Mouse (Mus musculus) hindbrain, embryonic 15.5 days (tissue): ENCODE data around the gene Mrps18b. TPM values are rescaled to one million over a fixed set of nuclear protein-coding genes. Genes with fewer than 3 reads are reported as not detected.
"Not testable (repeated sequence)": the region's sequence is repeated elsewhere in the genome, so short reads cannot be mapped to it uniquely, and the experiment has no call there.

Experiments
- ATAC-seq: fragments of 200-750 bp; cut with Nextera tagmentation; 2 replicates; pipeline ENCODE4 v1.8.0; 2017; ENCODE audit warnings: low read depth, moderate number of reproducible peaks, moderate TSS enrichment; ENCODE audit not compliant: low FRiP score
- H3K27ac ChIP-seq: fragments of 300-500 bp; sonication (generic); replicated peaks from 2 replicates; pipeline ENCODE4 v1.5.1; 2015; ENCODE audit warnings: mild to moderate bottlenecking, inconsistent platforms
- H3K27me3 ChIP-seq: fragments of 300-500 bp; sonication (generic); 2 replicates; pipeline ENCODE4 v1.6.1; 2015; ENCODE audit warnings: control low read depth, inconsistent platforms
- H3K36me3 ChIP-seq: fragments of 300-500 bp; sonication (generic); 2 replicates; pipeline ENCODE4 v1.6.1; 2015; ENCODE audit warnings: control low read depth, inconsistent platforms
- H3K4me1 ChIP-seq: fragments of 300-500 bp; sonication (generic); replicated peaks from 2 replicates; pipeline ENCODE4 v1.6.1; 2015; ENCODE audit warnings: control low read depth, inconsistent platforms
- H3K4me2 ChIP-seq: fragments of 300-500 bp; sonication (generic); 2 replicates; pipeline ENCODE4 v1.6.1; 2015; ENCODE audit warnings: moderate library complexity, mild to moderate bottlenecking, inconsistent platforms
- H3K4me3 ChIP-seq: fragments of 300-500 bp; sonication (generic); 2 replicates; pipeline ENCODE4 v1.5.1; 2015; ENCODE audit warnings: mild to moderate bottlenecking, inconsistent platforms
- H3K9ac ChIP-seq: fragments of 300-500 bp; sonication (generic); 2 replicates; pipeline ENCODE4 v1.6.1; 2015; ENCODE audit warnings: inconsistent platforms
- H3K9me3 ChIP-seq: fragments of 300-500 bp; sonication (generic); 2 replicates; pipeline ENCODE4 v1.6.1; 2016; ENCODE audit warnings: control low read depth, inconsistent platforms
- WGBS: fragments of 180-500 bp; shearing (Covaris S2); methylation state at CpG from one replicate; pipeline ENCODE4 v1.1.7; 2015; 5-methylcytosine and 5-hydroxymethylcytosine counted together
- polyA plus RNA-seq: library from polyadenylated mRNA; unstranded; fragments of >200 nt; fragmentation: Nextera tagmentation; extraction: Ambion mirVana; gene quantifications from 2 replicates; pipeline ENCODE4 v1.2.1, GENCODE M21; 2015

Mrps18b gene
- 57.0 and 59.1 TPM in 2 replicates for polyA plus RNA-seq

DNA sequence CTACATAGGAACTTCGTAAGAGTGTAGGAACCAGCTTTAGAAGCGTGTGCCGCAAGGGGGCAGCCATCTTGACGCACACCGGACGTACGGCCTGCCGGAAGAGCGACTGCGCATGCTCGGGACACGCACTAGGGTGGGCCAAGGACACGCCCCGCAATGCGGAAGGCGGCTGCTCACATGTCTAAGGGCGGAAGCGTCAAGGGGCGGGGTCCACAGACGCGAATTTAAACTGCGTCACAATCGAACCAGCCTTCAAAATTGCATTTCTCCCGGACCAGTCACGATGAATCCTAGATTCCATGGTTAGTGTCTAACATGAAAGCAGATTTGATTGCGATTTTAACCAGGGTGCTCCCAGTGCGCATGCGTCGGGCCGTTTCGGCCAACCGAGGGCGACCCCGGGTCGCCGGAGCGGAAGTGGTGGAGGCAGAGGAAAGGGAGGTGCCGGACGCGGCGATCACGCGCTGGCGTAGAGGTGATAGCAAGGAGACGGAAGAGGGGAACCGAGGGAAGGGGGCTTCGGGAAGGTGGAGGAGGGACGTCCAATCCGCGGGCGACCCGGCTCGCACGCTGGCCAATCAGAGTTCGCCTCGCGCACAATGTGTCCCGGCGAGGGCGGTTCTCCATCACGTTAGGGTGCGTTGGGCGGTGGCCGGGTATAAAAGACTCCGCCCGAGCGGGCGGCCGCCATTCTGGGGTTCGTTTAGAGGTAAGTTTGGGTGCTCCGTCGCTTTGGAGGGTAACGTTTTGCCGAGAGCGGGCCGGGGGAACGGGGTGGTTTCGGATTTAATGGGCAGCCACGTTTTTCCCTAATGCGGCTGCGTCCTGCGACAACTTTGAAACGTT is at the start of gene Mrps18b, which contains the start of gene Ppp1r10:
TSS of gene Mrps18b (minus strand) at position 93 of the 846 bp plus-strand sequence.
TSS of gene Ppp1r10 (plus strand) at position 138 of the 846 bp plus-strand sequence.
- Histone ChIP-seq H3K9ac (peak within 1 kb of the TSS; percentile 76), H3K4me1 (peaks cover 33% of the 10 kb centered on the region), H3K9me3 (no peaks in the 10 kb centered on the region), H3K27me3 (no peaks in the 10 kb centered on the region), H3K4me3 (peak within 1 kb of the TSS; percentile 55), H3K36me3 (no peaks in the 10 kb centered on the region), H3K27ac (peak within 1 kb of the TSS; percentile 98), H3K4me2 (peak within 1 kb of the TSS; percentile 78)
- under 1% methylated on average over 83 of the region's 83 CpGs for WGBS
- peak; percentile 96 for ATAC-seq

DNA sequence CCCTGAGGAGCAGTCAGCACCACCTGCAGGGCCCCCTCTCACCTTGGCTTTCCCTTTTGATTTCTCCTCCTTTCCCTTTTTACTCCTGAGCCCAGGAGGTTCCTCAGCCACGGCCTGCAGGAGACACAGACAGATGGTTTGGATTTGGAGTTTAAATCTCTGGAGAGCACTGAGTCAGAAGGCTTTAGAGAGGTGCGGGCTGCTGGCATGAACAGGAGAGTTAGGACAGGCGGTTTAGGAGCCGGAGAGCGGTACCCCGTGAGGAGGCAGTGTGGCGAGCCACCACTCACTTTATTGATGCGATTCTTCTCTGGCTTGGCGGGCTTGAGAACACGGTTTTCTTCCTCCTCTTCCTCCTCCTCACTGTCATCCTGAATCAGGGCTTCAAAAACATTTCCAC is 47.1 kb upstream of the Mrps18b start:
- no peak overlapping the region for H3K4me3 ChIP-seq
- 87% methylated on average over 10 of the region's 10 CpGs for WGBS
- ATAC-seq, result no peak
- no peak overlapping the region for H3K9ac ChIP-seq
- H3K36me3 ChIP-seq, result peaks cover 59% of the 10 kb centered on the region
- no peak overlapping the region for H3K4me2 ChIP-seq
- H3K4me1 ChIP-seq, result peaks cover 9% of the 10 kb centered on the region
- no peak overlapping the region for H3K27ac ChIP-seq
- no peaks in the 10 kb centered on the region for H3K27me3 ChIP-seq
- no peaks in the 10 kb centered on the region for H3K9me3 ChIP-seq

DNA sequence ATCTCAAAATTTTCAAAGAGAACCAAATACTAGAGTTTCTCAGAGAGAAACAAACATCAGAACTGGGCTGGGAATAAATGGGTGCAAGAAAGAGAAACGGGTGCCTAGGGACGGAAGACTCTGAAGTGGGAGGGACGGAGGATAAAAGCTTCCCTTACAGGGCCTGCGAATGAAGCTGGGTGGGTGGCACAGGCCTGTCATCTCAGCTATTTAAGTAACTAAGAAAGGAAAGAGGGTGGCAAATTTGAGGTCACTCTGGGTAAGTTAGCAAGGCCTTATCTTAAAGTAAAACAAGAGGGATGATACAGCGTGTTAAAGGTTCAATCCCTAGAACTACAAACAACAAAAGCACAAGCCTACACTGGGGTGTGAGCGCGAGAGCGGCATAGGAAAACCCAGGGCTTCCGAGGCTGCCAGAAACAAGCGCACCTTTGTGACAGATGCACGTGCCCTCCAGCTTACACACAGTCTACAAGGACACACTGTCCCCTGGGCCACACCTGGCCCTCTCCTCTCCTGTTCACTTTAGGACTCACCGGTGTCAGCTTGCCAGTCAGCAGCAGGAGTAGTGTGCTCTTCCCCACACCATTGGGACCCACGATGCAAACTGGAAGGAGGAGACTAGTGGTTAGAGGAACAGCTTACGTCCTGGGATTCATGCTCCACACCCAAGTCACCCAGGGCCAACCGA is 42.5 kb upstream of the Mrps18b start:
- H3K36me3 ChIP-seq, result peaks cover 80% of the 10 kb centered on the region
- no peaks in the 10 kb centered on the region for H3K27me3 ChIP-seq
- no peak for ATAC-seq
- no peak overlapping the region for H3K27ac ChIP-seq
- H3K4me2 ChIP-seq, result no peak overlapping the region
- no peaks in the 10 kb centered on the region for H3K9me3 ChIP-seq
- no peak overlapping the region for H3K9ac ChIP-seq
- no peaks in the 10 kb centered on the region for H3K4me1 ChIP-seq
- WGBS, result 97% methylated on average over 15 of the region's 15 CpGs
- H3K4me3 ChIP-seq, result no peak overlapping the region

DNA sequence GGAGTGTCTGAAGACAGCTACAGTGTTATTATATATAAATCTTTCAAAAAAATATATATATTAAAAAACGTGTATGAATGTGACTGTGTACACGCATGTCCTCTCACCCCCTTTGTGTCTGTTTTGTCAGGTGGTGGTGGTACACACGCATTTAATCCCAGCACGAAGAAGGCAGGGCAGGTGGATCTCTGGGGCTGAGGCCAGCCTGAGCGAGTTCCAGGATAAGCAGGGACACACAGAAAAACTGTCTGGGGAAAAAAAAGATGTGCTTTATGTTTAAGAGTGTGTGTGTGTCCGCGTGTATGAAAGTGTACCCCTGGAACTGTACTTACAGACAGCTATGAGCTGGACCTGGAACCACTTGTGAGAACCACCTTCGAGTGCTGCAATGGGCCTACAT is 38.5 kb upstream of the Mrps18b start:
- no peaks in the 10 kb centered on the region for H3K4me1 ChIP-seq
- no peaks in the 10 kb centered on the region for H3K27me3 ChIP-seq
- no peak overlapping the region for H3K4me3 ChIP-seq
- H3K9ac ChIP-seq, result no peak overlapping the region
- 80% methylated on average over 8 of the region's 8 CpGs for WGBS
- no peak overlapping the region for H3K27ac ChIP-seq
- no peak overlapping the region for H3K4me2 ChIP-seq
- no peak for ATAC-seq
- peaks cover 40% of the 10 kb centered on the region for H3K36me3 ChIP-seq
- H3K9me3 ChIP-seq, result no peaks in the 10 kb centered on the region

DNA sequence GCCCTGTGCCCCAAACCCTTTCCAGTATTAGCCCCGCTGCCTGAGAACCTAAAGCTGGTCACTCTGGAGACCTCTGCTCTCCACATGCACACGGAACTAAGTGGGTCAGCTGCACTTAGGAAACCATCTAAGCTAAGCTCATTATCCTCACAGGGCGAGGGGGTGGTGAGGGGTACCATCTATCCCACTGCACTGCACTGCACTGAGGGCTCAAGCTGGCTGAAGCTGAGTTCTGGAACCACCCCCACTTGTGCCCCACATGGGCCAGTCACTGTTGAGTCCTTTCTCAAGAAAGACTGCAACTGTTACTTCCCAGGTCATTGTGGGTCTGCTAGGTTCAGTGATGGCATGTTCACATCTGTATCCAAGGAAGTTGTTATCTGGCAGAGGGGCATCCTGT is 36.4 kb upstream of the Mrps18b start:
- H3K9ac ChIP-seq, H3K27me3 ChIP-seq, H3K4me3 ChIP-seq, H3K4me2 ChIP-seq, H3K4me1 ChIP-seq, H3K9me3 ChIP-seq, H3K27ac ChIP-seq: not testable (repeated sequence)
- H3K36me3 ChIP-seq, result peaks cover 19% of the 10 kb centered on the region
- peak; percentile 35; the same call in 1 of the 2 replicates for ATAC-seq
- 84% methylated on average over 3 of the region's 3 CpGs for WGBS

DNA sequence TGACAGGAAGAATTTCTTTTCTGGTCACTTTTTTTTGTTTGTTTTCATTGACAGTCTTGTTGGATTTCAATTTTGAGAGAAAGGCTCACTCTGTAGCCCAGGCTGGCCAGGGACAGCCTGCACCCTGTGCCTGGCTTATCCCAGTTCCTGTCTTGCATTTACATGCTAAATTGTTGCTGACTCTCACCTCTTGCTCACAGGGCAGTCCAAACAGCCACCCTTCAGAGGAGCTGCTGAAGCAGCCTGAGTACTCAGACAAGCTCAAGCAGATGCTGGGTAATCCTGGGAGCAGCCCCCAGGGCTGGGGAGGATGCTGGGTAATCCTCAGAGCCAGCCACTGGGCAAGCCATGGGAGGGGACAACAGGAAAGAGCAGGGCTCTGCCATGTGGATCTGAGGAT is 34.8 kb upstream of the Mrps18b start:
- not testable (repeated sequence) for H3K9ac ChIP-seq, H3K4me1 ChIP-seq, H3K9me3 ChIP-seq, H3K27ac ChIP-seq, H3K27me3 ChIP-seq, H3K36me3 ChIP-seq, ATAC-seq, H3K4me2 ChIP-seq, H3K4me3 ChIP-seq

DNA sequence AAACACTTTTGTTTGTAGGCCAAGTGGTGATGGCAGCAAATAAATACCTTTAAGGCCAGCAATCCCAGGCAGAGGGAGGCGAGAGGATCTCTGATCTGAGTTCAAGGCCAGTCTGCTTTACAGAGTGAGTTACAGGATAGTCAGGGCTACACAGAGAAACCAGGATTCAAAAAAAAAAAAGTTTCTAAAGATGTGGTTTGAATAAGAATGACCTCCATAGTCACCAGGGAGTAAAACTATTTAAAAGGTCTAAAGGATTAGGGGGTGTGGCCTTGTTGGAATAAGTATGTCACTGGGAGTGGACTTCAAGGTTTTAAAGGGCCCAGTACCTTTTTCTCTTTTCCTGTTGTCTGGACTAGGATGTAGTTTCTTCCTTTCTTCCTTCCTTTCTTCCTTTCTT is 23.8 kb upstream of the Mrps18b start:
- Histone ChIP-seq H3K4me3 (no peak overlapping the region), H3K4me2 (no peak overlapping the region), H3K27me3 (no peaks in the 10 kb centered on the region), H3K9ac (no peak overlapping the region), H3K4me1 (no peaks in the 10 kb centered on the region), H3K9me3 (no peaks in the 10 kb centered on the region), H3K27ac (no peak overlapping the region), H3K36me3 (no peaks in the 10 kb centered on the region)
- ATAC-seq, result no peak
- WGBS, result 60% methylated on average over 1 of the region's 1 CpGs

DNA sequence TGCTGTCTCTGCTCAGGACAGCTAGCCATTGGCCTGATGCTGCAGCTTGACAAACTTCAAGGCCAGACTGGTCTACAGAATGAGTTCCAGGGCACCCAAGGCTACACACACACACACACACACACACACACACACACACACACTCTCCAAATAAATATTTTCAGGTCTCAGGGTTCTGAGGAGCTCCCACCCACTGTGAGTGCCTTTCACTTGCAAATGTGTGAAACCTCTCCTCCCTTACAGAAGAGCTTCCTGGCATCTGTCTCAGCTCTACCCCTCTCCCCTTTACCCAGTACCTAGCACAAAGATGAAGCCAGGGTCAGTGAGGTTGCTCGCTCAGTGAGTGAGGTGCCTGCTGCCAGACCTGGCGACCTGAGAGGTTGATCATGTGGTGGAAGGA is 22.9 kb upstream of the Mrps18b start:
- H3K36me3 ChIP-seq, result no peaks in the 10 kb centered on the region
- H3K9ac ChIP-seq, result no peak overlapping the region
- 58% methylated on average over 2 of the region's 2 CpGs for WGBS
- no peaks in the 10 kb centered on the region for H3K9me3 ChIP-seq
- no peak overlapping the region for H3K4me2 ChIP-seq
- no peaks in the 10 kb centered on the region for H3K4me1 ChIP-seq
- H3K4me3 ChIP-seq, result no peak overlapping the region
- ATAC-seq, result no peak
- H3K27me3 ChIP-seq, result no peaks in the 10 kb centered on the region
- H3K27ac ChIP-seq, result no peak overlapping the region

DNA sequence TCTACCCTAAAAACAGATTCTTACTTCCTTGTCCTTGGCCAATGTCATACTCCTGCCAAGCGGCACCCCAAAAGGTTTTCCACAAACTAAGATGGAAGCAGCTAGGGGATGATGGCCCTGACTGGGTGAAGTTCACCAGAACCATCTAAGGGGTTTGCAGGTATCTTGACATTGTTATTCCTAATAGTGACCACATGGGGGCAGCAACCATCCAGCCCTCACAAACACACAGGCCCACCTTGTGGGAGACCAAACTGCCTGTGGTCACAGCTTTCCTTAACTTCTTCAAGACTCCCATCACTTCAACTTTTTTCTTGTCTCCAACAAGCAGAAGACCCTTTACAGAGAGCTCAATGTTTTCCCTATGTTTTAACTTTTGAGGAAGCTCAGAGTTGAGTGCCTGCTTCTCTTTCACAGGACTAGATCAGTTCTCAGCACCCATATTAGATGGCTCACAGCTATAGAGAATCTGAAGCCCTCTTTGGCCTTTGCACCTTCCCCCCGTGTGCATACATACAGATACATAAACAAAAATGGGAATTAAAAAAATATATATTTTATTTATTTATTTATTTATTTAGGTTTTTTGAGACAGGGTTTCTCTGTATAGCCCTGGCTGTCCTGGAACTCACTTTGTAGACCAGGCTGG is 21.6 kb upstream of the Mrps18b start:
- H3K4me3 ChIP-seq, result no peak overlapping the region
- H3K36me3 ChIP-seq, result no peaks in the 10 kb centered on the region
- 52% methylated on average over 2 of the region's 2 CpGs for WGBS
- no peaks in the 10 kb centered on the region for H3K27me3 ChIP-seq
- no peaks in the 10 kb centered on the region for H3K9me3 ChIP-seq
- peak; percentile 84; the same call in 1 of the 2 replicates for ATAC-seq
- no peak overlapping the region for H3K27ac ChIP-seq
- no peak overlapping the region for H3K4me2 ChIP-seq
- no peaks in the 10 kb centered on the region for H3K4me1 ChIP-seq
- no peak overlapping the region for H3K9ac ChIP-seq

DNA sequence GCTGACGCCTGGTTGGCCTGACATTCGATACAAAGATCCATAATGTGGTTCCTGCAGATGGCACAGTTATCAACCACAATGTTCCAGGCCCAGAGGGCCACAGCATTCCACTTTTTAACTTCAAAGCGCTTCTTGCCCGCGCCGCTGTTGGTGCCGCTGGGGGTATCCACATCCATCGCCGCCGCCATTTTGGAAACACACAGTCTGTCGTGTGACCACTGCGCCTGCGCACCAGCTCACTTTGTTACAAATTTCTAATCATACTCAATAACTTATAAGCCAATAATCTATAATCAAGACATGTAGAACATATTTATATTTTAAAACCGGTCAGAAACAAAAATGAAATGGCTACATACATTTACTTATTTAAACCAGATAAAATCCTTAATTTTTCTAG is 19.6 kb upstream of the Mrps18b start:
- not testable (repeated sequence) for H3K9me3 ChIP-seq, H3K4me3 ChIP-seq, H3K9ac ChIP-seq, H3K4me1 ChIP-seq, H3K27me3 ChIP-seq, H3K27ac ChIP-seq, ATAC-seq, H3K36me3 ChIP-seq, H3K4me2 ChIP-seq
- WGBS, result 87% methylated on average over 14 of the region's 14 CpGs

DNA sequence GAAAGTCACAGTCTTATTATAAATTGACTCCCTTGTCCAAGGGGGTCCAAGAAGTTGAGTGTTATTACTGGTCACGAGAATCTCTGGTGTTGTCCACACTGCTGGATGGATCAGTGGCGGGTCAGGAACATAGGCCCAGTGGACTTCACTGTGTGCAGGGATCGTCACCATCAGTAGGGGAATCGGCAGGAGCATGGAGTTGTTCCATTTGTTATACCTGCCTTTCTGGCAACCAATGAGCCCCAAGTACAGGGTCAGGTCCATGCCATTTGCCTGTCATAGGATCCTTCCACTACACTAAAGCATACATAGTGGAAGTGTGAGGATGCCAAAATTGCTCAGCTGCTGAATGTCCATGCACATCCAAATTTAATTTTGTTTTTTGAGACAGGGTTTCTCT is 16.4 kb upstream of the Mrps18b start:
- Histone ChIP-seq H3K4me2 (no peak overlapping the region), H3K27me3 (no peaks in the 10 kb centered on the region), H3K36me3 (peaks cover 34% of the 10 kb centered on the region), H3K9me3 (no peaks in the 10 kb centered on the region), H3K4me1 (no peaks in the 10 kb centered on the region), H3K27ac (no peak overlapping the region), H3K4me3 (no peak overlapping the region), H3K9ac (no peak overlapping the region)
- 89% methylated on average over 4 of the region's 4 CpGs for WGBS
- ATAC-seq, result no peak

DNA sequence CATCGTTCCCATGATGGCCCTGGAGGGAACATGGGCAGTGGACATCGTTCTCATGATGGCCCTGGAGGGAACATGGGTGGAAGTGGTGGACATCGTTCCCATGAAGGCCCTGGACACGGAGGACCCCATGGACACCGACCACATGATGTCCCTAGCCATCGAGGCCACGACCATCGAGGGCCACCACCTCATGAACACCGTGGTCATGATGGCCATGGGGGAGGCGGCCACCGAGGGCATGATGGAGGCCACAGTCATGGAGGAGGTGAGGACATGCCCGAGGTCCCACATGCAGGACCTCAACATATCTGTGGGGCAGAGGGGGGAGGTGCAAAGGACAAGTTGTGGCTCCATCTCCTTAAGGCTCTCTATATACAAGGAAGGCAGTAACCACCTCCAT is 14.4 kb upstream of the Mrps18b start:
- Histone ChIP-seq H3K4me1 (no peaks in the 10 kb centered on the region), H3K27ac (no peak overlapping the region), H3K27me3 (no peaks in the 10 kb centered on the region), H3K36me3 (peaks cover 50% of the 10 kb centered on the region), H3K4me3 (no peak overlapping the region), H3K9me3 (no peaks in the 10 kb centered on the region), H3K4me2 (no peak overlapping the region), H3K9ac (no peak overlapping the region)
- WGBS, result 97% methylated on average over 12 of the region's 12 CpGs
- 0 out of 2 replicates have a peak, but pooled peaks have one; percentile 21 for ATAC-seq
